Mouse (Mus musculus) CD4-positive naive resting alpha-beta T cell, adult 57 days (primary cell): ENCODE measurements around the gene Ifnk. TPM values are rescaled to one million over a fixed set of nuclear protein-coding genes. Genes with fewer than 3 reads are reported as not detected.

Experiments
- total RNA-seq: library from RNA; stranded (reverse); gene quantifications from one replicate; pipeline ENCODE4 v1.2.4, GENCODE M21; 2023

Ifnk gene
- not detected for total RNA-seq

GRCm38 (mm10) chr4:35151756-35152155 is at the start of gene Ifnk:
Gene Ifnk (plus strand): TSS chr4:35152056.

DNA sequence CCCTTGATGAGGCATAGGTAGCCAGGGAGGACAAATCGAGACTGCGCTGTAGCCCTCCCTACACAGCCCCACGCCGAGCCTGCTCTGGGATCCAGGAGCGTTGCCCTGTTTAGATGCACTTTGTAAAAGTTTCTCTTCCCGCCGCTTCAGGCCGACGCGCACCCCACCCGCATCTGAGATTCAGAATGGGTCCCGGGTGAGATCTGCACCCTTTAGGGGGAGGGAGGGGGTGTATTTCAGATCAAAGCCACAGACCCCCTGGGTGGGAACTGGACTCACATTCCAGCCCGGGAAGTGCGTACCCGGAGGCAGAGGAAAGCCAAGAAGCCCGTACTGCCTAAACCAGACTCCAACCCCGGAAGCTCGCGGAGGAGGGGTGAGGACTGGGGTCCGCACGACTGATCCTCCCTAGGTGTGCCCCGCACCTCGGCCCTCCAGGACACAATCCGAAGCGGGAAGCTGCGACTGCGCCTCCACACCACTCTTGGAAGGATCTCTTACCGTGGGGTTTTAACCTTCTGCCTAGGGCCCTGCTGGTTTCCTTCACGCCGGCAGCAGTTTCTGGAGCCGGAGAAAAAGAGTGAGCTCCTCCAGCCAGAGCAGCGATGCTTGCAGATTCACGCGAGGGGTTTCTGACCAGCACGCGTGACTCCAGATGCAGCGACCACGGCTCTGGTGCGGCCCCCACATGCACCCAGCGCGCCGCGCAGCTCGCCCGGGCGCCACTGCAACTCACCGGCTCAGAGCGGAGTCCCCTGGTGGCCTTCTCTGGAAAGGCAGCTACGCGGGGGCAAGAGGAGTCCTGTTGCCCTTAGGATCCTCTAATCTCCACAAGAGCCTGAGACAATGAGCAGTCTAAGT is 5.1 kb downstream of the Ifnk start, which contains the start of gene Mob3b:
TSS of gene Mob3b (minus strand) at position 734 of the 861 bp plus-strand sequence.

Other genes with a start within 250 kb of the Ifnk start
- 17.0 TPM for gene Mob3b, start 5.4 kb downstream of the Ifnk start, total RNA-seq
- 16.3 TPM for gene C9orf72, start 74.1 kb downstream of the Ifnk start, total RNA-seq